Mouse (Mus musculus): ENCODE measurements around the gene Muc5ac. TPM values are rescaled to one million over a fixed set of nuclear protein-coding genes. Genes with fewer than 3 reads are reported as not detected.
"Not testable (repeated sequence)": the region's sequence is repeated elsewhere in the genome, so short reads cannot be mapped to it uniquely, and the experiment has no call there.

Muc5ac gene
- total and polyA plus RNA-seq, 2 experiments from 2014 or later, result not detected

- 65% methylated on average over 1 of the region's 1 CpGs for WGBS
- DNase-seq (ENCODE audit: low spot score), result no peak
- H3K27me3 ChIP-seq (ENCODE audit: insufficient read depth, low read length), result no peaks in the 10 kb centered on the region
Measured at GRCm38 (mm10) chr7:141772058-141772557, 16.7 kb upstream of the Muc5ac start.

GRCm38 (mm10) chr7:141774855-141775254 is 13.9 kb upstream of the Muc5ac start:
- ATAC-seq (no peak), DNase-seq (ENCODE audit: low spot score) (no peak)
- Histone ChIP-seq H3K36me3 (ENCODE audit: insufficient read depth, low read length) (no peaks in the 10 kb centered on the region), H3K4me3 (ENCODE audit: low read length) (no peak overlapping the region), H3K9me3 (ENCODE audit: low read length) (no peaks in the 10 kb centered on the region), H3K4me1 (ENCODE audit: insufficient read depth, low read length) (no peaks in the 10 kb centered on the region), H3K4me2 (ENCODE audit: low read depth, low read length) (no peak overlapping the region), H3K27ac (no peak overlapping the region), H3K9ac (replicated peaks; ENCODE audit: low read length) (no peak overlapping the region), H3K27me3 (ENCODE audit: insufficient read depth, low read length) (no peaks in the 10 kb centered on the region)
- 92% methylated on average over 2 of the region's 2 CpGs for WGBS
- no peak for TF ChIP-seq CTCF (IDR thresholded peaks at IDR 0.05; ENCODE audit: low read depth)

More at GRCm38 (mm10) chr7:141772058-141772557, 16.7 kb upstream of the Muc5ac start:
- TF ChIP-seq CTCF (IDR thresholded peaks at IDR 0.05; ENCODE audit: low read depth), result no peak
- Histone ChIP-seq H3K36me3 (ENCODE audit: insufficient read depth, low read length) (no peaks in the 10 kb centered on the region), H3K4me2 (ENCODE audit: low read depth, low read length) (no peak overlapping the region), H3K9me3 (ENCODE audit: low read length) (no peaks in the 10 kb centered on the region), H3K4me3 (ENCODE audit: low read length) (no peak overlapping the region), H3K27ac (no peak overlapping the region), H3K4me1 (ENCODE audit: insufficient read depth, low read length) (no peaks in the 10 kb centered on the region), H3K9ac (replicated peaks; ENCODE audit: low read length) (no peak overlapping the region)
- ATAC-seq, result no peak

GRCm38 (mm10) chr7:141776199-141776598 is 12.6 kb upstream of the Muc5ac start:
- Histone ChIP-seq H3K27ac (no peak overlapping the region), H3K4me1 (ENCODE audit: insufficient read depth, low read length) (no peaks in the 10 kb centered on the region), H3K9me3 (ENCODE audit: low read length) (no peaks in the 10 kb centered on the region), H3K4me3 (ENCODE audit: low read length) (no peak overlapping the region), H3K4me2 (ENCODE audit: low read depth, low read length) (no peak overlapping the region), H3K36me3 (ENCODE audit: insufficient read depth, low read length) (no peaks in the 10 kb centered on the region), H3K9ac (replicated peaks; ENCODE audit: low read length) (no peak overlapping the region), H3K27me3 (ENCODE audit: insufficient read depth, low read length) (no peaks in the 10 kb centered on the region)
- no peak for TF ChIP-seq CTCF (IDR thresholded peaks at IDR 0.05; ENCODE audit: low read depth)
- 90% methylated on average over 5 of the region's 5 CpGs for WGBS
- ATAC-seq, result no peak
- DNase-seq (ENCODE audit: low spot score), result no peak

- no peak overlapping the region for H3K27ac ChIP-seq
- no peaks in the 10 kb centered on the region for H3K9me3 ChIP-seq (ENCODE audit: low read length)
- no peak overlapping the region for H3K4me3 ChIP-seq (ENCODE audit: low read length)
- no peaks in the 10 kb centered on the region for H3K36me3 ChIP-seq (ENCODE audit: insufficient read depth, low read length)
- H3K9ac ChIP-seq (replicated peaks; ENCODE audit: low read length), result no peak overlapping the region
- H3K27me3 ChIP-seq (ENCODE audit: insufficient read depth, low read length), result no peaks in the 10 kb centered on the region
- DNase-seq (ENCODE audit: low spot score), result no peak
- no peak for ATAC-seq
- TF ChIP-seq CTCF (IDR thresholded peaks at IDR 0.05; ENCODE audit: low read depth), result no peak
- H3K4me2 ChIP-seq (ENCODE audit: low read depth, low read length), result no peak overlapping the region
- WGBS, result 100% methylated on average over 1 of the region's 1 CpGs
- H3K4me1 ChIP-seq (ENCODE audit: insufficient read depth, low read length), result no peaks in the 10 kb centered on the region
Measured at GRCm38 (mm10) chr7:141794251-141794650, 5.5 kb downstream of the Muc5ac start.

- WGBS, result 88% methylated on average over 7 of the region's 7 CpGs
- Histone ChIP-seq H3K4me2 (ENCODE audit: low read depth, low read length) (no peak overlapping the region), H3K4me3 (ENCODE audit: low read length) (no peak overlapping the region), H3K4me1 (ENCODE audit: insufficient read depth, low read length) (no peaks in the 10 kb centered on the region), H3K27ac (no peak overlapping the region), H3K9ac (replicated peaks; ENCODE audit: low read length) (no peak overlapping the region), H3K27me3 (ENCODE audit: insufficient read depth, low read length) (no peaks in the 10 kb centered on the region), H3K36me3 (ENCODE audit: insufficient read depth, low read length) (no peaks in the 10 kb centered on the region), H3K9me3 (ENCODE audit: low read length) (no peaks in the 10 kb centered on the region)
- TF ChIP-seq CTCF (IDR thresholded peaks at IDR 0.05; ENCODE audit: low read depth), result no peak
- DNase-seq (ENCODE audit: low spot score) (no peak), ATAC-seq (no peak)
Measured at GRCm38 (mm10) chr7:141803206-141803605, 14.4 kb downstream of the Muc5ac start.

- no peaks in the 10 kb centered on the region for H3K4me1 ChIP-seq (ENCODE audit: insufficient read depth, low read length)
- no peak overlapping the region for H3K4me3 ChIP-seq (ENCODE audit: low read length)
- 78% methylated on average over 7 of the region's 7 CpGs for WGBS
- no peaks in the 10 kb centered on the region for H3K27me3 ChIP-seq (ENCODE audit: insufficient read depth, low read length)
- no peak overlapping the region for H3K4me2 ChIP-seq (ENCODE audit: low read depth, low read length)
- H3K9me3 ChIP-seq (ENCODE audit: low read length), result no peaks in the 10 kb centered on the region
- DNase-seq (ENCODE audit: low spot score) (no peak), ATAC-seq (no peak)
- H3K36me3 ChIP-seq (ENCODE audit: insufficient read depth, low read length), result no peaks in the 10 kb centered on the region
- no peak overlapping the region for H3K9ac ChIP-seq (replicated peaks; ENCODE audit: low read length)
- no peak overlapping the region for H3K27ac ChIP-seq
- no peak for TF ChIP-seq CTCF (IDR thresholded peaks at IDR 0.05; ENCODE audit: low read depth)
Measured at GRCm38 (mm10) chr7:141805384-141805783, 16.6 kb downstream of the Muc5ac start.

- H3K27me3 ChIP-seq (ENCODE audit: insufficient read depth, low read length); H3K9ac ChIP-seq (replicated peaks; ENCODE audit: low read length); H3K4me2 ChIP-seq (ENCODE audit: low read depth, low read length); H3K36me3 ChIP-seq (ENCODE audit: insufficient read depth, low read length); H3K4me1 ChIP-seq (ENCODE audit: insufficient read depth, low read length); H3K4me3 ChIP-seq (ENCODE audit: low read length); ATAC-seq; H3K9me3 ChIP-seq (ENCODE audit: low read length); H3K27ac ChIP-seq; DNase-seq (ENCODE audit: low spot score): not testable (repeated sequence)
- no CpG with 5 or more reads among the region's 4 CpGs for WGBS
Measured at GRCm38 (mm10) chr7:141807823-141808222, 19.1 kb downstream of the Muc5ac start.

GRCm38 (mm10) chr7:141809933-141810332 is 21.2 kb downstream of the Muc5ac start:
- H3K4me2 ChIP-seq (ENCODE audit: low read depth, low read length); H3K4me1 ChIP-seq (ENCODE audit: insufficient read depth, low read length); H3K9ac ChIP-seq (replicated peaks; ENCODE audit: low read length); DNase-seq (ENCODE audit: low spot score); H3K27ac ChIP-seq; H3K4me3 ChIP-seq (ENCODE audit: low read length); H3K36me3 ChIP-seq (ENCODE audit: insufficient read depth, low read length); ATAC-seq; H3K27me3 ChIP-seq (ENCODE audit: insufficient read depth, low read length); H3K9me3 ChIP-seq (ENCODE audit: low read length): not testable (repeated sequence)
- WGBS, result no CpG with 5 or more reads among the region's 4 CpGs
